Mouse (Mus musculus) hindbrain, embryonic 10.5 days (tissue): ENCODE data around the gene Rptor. TPM values are rescaled to one million over a fixed set of nuclear protein-coding genes. Genes with fewer than 3 reads are reported as not detected.

ENCODE experiments used
- DNase-seq: peaks from one replicate; pipeline ENCODE4 v3.0.0-alpha.2; 2017; ENCODE audit warnings: low spot score
- H3K27ac ChIP-seq: fragments of 300-500 bp; sonication (generic); 2 replicates; pipeline ENCODE4 v1.5.1; 2016; ENCODE audit warnings: mild to moderate bottlenecking, moderate library complexity
- H3K27me3 ChIP-seq: fragments of 300-500 bp; sonication (generic); 2 replicates; pipeline ENCODE4 v1.6.1; 2016; ENCODE audit warnings: mild to moderate bottlenecking; ENCODE audit not compliant: poor library complexity, insufficient read depth, severe bottlenecking
- H3K36me3 ChIP-seq: fragments of 300-500 bp; sonication (generic); 2 replicates; pipeline ENCODE4 v1.6.1; 2016; ENCODE audit warnings: mild to moderate bottlenecking, moderate library complexity
- H3K4me1 ChIP-seq: fragments of 300-500 bp; sonication (generic); replicated peaks from 2 replicates; pipeline ENCODE4 v1.6.1; 2016; ENCODE audit warnings: mild to moderate bottlenecking
- H3K4me3 ChIP-seq: fragments of 300-500 bp; sonication (generic); 2 replicates; pipeline ENCODE4 v1.5.1; 2016; ENCODE audit warnings: mild to moderate bottlenecking, moderate library complexity
- H3K9me3 ChIP-seq: fragments of 300-500 bp; sonication (generic); 2 replicates; pipeline ENCODE4 v1.6.1; 2016; ENCODE audit warnings: mild to moderate bottlenecking, moderate library complexity
- WGBS: fragments of 180-500 bp; shearing (Covaris S2); methylation state at CpG from one replicate; pipeline ENCODE4 v1.1.7; 2016; 5-methylcytosine and 5-hydroxymethylcytosine counted together
- polyA plus RNA-seq: library from polyadenylated mRNA; unstranded; fragments of >200 nt; fragmentation: Nextera tagmentation; extraction: Ambion mirVana; gene quantifications from 2 replicates; pipeline ENCODE4 v1.2.1, GENCODE M21; 2016

Gene Rptor
- polyA plus RNA-seq, 1 experiment from 2014 or later: 12.4 TPM

DNA sequence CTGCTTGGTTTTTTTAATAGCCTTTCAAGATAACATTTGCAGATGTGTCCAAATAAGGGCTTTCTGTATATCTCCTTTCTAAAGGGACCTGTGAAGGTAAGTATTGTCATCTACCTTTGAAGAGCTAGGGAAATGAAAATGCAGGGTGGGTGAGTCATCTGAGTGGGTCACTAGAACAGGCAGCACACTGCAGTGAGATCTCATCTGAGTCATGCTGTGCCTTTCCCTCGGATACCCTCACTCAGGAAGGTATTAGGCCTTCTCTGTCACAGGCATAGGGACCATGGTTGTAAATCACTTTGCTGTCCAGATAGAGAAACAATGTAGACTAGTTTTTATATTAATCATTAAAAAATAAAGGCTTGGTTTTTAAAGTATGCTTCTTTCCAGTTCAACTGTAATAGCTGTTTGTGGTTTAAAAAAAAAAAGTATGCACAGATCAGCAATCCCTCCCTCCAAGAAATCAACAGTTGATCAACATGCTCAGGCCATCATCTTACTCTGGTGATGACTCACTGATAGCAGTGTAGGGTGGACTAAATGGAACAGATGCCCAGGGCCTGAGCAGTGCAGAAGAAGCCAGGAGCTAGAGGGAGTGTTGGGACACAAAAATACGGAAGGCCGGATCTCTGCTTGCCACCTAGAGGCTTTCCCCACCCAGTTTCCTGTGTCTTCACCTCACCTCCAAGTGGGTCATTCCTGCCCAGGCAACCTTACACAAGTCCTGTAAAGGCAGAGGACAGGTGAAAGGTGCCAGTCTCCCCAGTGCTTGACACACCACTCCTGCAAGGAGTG lies 186.4 kb downstream of the Rptor start:
- peaks cover 27% of the 10 kb centered on the region for H3K4me1 ChIP-seq
- H3K36me3 ChIP-seq: 0 out of 2 replicates have a peak, but pooled peaks cover 15% of the 10 kb centered on the region
- no peak overlapping the region for H3K4me3 ChIP-seq
- H3K9me3 ChIP-seq: no peaks in the 10 kb centered on the region
- H3K27ac ChIP-seq: peak overlapping the region; percentile 8; the same call in 1 of the 2 replicates
- DNase-seq: no peak
- no peaks in the 10 kb centered on the region for H3K27me3 ChIP-seq
- WGBS: 75% methylated on average over 3 of the region's 3 CpGs

DNA sequence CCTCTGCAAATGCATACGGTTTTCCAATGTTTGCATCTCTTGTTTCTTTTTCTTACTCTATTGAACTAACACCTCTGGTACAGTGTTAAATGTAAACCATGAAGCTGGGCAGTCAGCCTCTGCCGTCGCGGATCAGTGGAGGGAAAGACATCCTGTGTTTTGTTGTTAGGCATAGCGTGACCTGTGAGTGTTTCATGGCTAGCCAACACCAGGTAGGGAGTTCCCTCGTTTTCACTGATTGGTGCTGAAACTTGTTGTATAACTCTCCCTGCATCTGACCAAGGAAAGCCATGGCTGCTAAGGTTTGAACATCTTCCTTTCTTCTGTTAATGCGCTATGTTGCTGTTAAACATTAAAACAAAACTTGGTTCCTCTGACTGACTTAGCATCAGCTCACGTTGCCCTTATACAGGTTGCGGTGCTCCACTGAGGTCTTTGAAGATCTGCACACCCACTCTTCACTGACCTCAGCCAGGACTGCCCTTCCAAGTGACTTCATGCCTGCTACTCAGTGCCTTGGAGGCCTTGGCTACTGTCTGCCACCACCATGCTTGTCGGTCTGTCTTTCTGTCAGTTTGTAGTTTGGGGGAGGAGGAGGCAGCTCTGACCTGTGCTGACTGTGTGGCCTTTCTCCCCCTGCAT lies 189.3 kb downstream of the Rptor start:
- no peak overlapping the region for H3K4me3 ChIP-seq
- WGBS: 85% methylated on average over 10 of the region's 10 CpGs
- H3K36me3 ChIP-seq: 0 out of 2 replicates have a peak, but pooled peaks cover 5% of the 10 kb centered on the region
- peaks cover 46% of the 10 kb centered on the region for H3K4me1 ChIP-seq
- H3K27me3 ChIP-seq: no peaks in the 10 kb centered on the region
- DNase-seq: no peak
- H3K27ac ChIP-seq: no peak overlapping the region
- no peaks in the 10 kb centered on the region for H3K9me3 ChIP-seq

DNA sequence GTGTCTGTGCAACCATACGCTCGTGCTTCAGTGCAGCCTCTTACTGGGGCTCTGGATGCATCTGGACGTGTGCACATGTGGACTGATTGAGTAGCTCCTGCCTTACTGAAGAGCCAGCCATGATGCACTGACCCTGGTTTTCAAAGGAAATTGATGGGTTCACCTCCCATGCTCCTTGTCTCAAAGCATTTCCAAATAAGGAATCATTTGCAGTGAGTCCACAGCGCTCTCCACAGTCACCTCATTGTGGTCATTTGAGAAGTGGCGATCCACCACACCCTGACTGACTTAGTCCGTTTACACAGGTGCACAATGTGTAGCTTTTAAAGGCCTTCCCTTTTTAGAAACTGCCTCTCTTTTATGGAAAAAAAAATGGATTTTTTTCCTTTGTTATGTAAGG lies 190.7 kb downstream of the Rptor start:
- H3K4me3 ChIP-seq: no peak overlapping the region
- 66% methylated on average over 6 of the region's 6 CpGs for WGBS
- peaks cover 47% of the 10 kb centered on the region for H3K4me1 ChIP-seq
- H3K9me3 ChIP-seq: no peaks in the 10 kb centered on the region
- H3K36me3 ChIP-seq: peaks cover 10% of the 10 kb centered on the region; the same call in 1 of the 2 replicates
- peak overlapping the region; percentile 31; the same call in 1 of the 2 replicates for H3K27ac ChIP-seq
- DNase-seq: no peak
- no peaks in the 10 kb centered on the region for H3K27me3 ChIP-seq

DNA sequence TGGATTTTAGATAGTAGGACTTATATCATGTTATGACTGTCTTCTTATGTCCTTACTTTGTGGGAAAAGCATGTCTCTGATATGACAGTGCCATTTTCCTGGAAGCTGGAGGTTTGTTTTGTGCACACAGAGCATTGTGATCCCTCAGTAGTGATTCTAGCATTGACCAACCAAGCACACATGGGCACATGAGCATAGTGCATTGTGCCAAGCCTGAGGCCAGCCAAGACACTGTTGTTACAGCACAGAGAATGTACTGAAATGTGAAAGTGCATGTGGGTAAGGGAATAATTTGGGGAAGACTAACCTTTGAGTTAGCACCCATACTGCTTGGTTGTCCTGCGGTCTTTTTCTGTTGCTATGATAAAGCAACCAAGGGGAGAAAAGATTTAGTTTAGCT lies 191.3 kb downstream of the Rptor start:
- peaks cover 45% of the 10 kb centered on the region for H3K4me1 ChIP-seq
- H3K27ac ChIP-seq: no peak overlapping the region
- 95% methylated on average over 1 of the region's 1 CpGs for WGBS
- DNase-seq: no peak
- H3K27me3 ChIP-seq: no peaks in the 10 kb centered on the region
- peaks cover 15% of the 10 kb centered on the region; the same call in 1 of the 2 replicates for H3K36me3 ChIP-seq
- no peaks in the 10 kb centered on the region for H3K9me3 ChIP-seq
- H3K4me3 ChIP-seq: no peak overlapping the region

DNA sequence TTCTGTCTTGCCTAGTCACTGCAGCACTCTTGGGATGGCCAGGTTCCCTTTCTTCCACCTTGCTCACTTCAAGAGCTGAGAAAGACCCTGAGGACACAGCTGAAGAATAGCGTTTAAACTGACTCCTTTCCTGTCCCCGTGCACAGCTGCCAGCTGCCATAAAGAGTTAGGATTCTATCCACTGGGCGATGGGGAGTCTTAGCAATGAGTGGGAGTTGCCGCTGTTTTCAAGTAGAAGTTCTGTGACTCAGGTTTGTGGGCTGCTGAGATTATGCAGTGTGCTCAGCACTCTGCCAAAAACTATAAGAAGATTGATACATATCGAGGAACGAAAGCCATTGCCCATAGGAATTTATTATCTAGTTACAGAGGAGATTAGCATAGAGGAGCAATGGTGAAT lies 192.0 kb downstream of the Rptor start:
- 86% methylated on average over 6 of the region's 6 CpGs for WGBS
- Histone ChIP-seq H3K4me3 (no peak overlapping the region), H3K9me3 (no peaks in the 10 kb centered on the region), H3K36me3 (peaks cover 21% of the 10 kb centered on the region; the same call in 1 of the 2 replicates), H3K27ac (no peak overlapping the region), H3K27me3 (no peaks in the 10 kb centered on the region), H3K4me1 (peaks cover 40% of the 10 kb centered on the region)
- DNase-seq: no peak

DNA sequence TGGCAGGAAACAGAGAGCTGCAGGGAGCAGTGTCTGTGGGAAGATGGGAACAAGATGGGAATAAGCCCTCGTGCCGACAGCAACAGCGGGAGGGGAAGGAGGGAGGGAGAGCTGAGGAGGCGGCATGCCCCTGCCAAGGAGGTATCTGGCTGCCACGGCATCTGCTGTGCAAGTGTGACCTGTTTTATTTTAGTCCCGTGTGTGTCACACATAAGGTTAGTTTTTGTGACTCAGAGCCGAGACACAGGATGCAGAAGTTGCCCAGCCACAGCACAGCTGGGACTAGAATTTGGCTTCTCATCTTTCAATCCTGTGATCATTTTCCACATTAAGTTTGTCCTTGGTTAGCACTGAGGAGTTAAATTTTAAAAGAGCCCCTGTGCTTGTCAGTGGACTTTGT lies 193.7 kb downstream of the Rptor start:
- Histone ChIP-seq H3K36me3 (peaks cover 30% of the 10 kb centered on the region), H3K4me3 (no peak overlapping the region), H3K27ac (0 out of 2 replicates have a peak overlapping the region, but pooled peaks have one; percentile 6), H3K27me3 (no peaks in the 10 kb centered on the region), H3K9me3 (no peaks in the 10 kb centered on the region), H3K4me1 (peaks cover 32% of the 10 kb centered on the region)
- no peak for DNase-seq
- WGBS: 70% methylated on average over 7 of the region's 7 CpGs

DNA sequence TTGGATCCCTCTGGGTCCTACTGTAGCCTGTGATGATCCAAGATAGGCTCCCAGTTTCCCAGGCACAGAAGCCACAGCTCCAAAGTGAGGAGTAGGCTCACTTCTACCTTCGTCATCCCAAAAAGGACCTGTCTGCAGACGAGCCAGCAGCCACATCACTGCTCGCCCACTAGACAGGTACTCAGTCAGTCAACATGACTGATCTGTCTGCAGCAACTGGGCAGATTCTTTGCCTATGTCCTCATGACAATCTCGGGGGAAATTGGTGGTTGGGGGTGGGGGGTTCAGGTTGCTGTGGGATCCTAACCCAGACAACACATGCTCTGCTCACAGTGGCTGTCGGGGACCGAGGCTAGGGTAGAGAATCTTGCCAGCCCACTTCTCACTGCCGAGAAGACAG lies 194.1 kb downstream of the Rptor start:
- Histone ChIP-seq H3K4me3 (no peak overlapping the region), H3K4me1 (peaks cover 37% of the 10 kb centered on the region), H3K27me3 (no peaks in the 10 kb centered on the region), H3K27ac (0 out of 2 replicates have a peak overlapping the region, but pooled peaks have one; percentile 6), H3K9me3 (no peaks in the 10 kb centered on the region), H3K36me3 (peaks cover 32% of the 10 kb centered on the region)
- WGBS: 82% methylated on average over 7 of the region's 7 CpGs
- DNase-seq: no peak

DNA sequence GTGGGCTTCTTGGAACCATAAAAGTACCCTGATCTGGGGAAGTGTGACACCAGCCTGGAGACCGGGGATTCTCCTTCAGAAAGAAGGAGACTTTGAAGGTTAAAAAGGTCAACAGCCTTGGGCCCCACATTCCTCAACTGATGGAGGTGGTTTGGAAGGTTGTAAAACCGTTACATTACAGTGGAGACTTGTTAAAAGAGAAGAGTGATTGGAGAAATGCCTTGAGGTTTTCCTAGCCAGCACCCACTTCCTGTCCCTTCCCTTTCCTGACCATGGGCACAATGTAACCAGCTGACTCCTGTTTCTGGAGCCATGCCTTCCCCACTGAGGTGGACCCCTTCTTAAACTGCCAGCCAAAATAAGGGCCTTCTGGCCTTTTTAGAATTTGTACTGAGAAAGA lies 196.8 kb downstream of the Rptor start:
- 71% methylated on average over 2 of the region's 2 CpGs for WGBS
- no peak for DNase-seq
- H3K27me3 ChIP-seq: no peaks in the 10 kb centered on the region
- H3K4me1 ChIP-seq: peaks cover 42% of the 10 kb centered on the region
- no peaks in the 10 kb centered on the region for H3K9me3 ChIP-seq
- peaks cover 42% of the 10 kb centered on the region for H3K36me3 ChIP-seq
- no peak overlapping the region for H3K27ac ChIP-seq
- no peak overlapping the region for H3K4me3 ChIP-seq

DNA sequence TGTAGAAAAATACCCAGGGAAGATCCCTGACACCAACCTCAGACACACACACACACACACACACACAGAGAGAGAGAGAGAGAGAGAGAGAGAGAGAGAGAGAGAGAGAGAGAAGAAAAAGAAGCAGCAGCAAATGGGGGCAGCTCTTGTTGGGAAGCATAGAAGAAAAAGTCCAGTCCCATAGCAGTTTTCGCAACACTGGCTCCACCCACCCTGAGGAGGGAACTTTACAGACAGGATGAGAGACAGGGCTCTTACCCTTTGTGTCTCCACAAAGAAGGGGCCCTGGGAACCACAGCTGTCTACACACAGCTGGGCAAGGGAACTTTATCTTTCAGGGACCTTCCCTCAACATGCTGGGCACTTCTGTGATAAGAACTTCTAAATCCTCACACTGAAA lies 199.2 kb downstream of the Rptor start:
- Histone ChIP-seq H3K9me3 (no peaks in the 10 kb centered on the region), H3K27ac (peak overlapping the region; percentile 57; the same call in 1 of the 2 replicates), H3K36me3 (peaks cover 57% of the 10 kb centered on the region), H3K4me1 (peaks cover 25% of the 10 kb centered on the region), H3K27me3 (no peaks in the 10 kb centered on the region), H3K4me3 (no peak overlapping the region)
- DNase-seq: no peak
- 57% methylated on average over 1 of the region's 1 CpGs for WGBS

DNA sequence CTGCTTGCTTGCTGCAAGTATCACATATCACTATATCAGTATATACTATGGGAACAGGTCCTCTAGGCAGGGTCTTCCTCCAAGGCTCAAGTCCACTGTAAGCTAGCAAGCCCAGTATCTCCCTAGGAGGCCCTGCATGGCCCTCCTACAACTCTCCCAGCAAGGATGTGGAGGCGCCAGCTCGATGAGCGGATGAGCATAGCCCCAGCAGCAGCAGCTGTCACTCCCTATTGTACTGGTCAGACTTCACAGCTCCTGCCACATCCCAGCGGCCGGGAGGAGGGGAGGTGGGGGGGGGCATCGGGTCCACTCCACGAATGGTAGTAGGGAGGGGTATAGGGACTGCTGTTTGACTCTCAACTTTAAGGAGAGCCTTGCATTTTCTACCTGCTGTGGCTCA lies 200.2 kb downstream of the Rptor start:
- peaks cover 28% of the 10 kb centered on the region for H3K4me1 ChIP-seq
- H3K27me3 ChIP-seq: no peaks in the 10 kb centered on the region
- 0 out of 2 replicates have a peak overlapping the region, but pooled peaks have one; percentile 36 for H3K27ac ChIP-seq
- no peak overlapping the region for H3K4me3 ChIP-seq
- no peaks in the 10 kb centered on the region for H3K9me3 ChIP-seq
- H3K36me3 ChIP-seq: peaks cover 68% of the 10 kb centered on the region
- 50% methylated on average over 7 of the region's 7 CpGs for WGBS
- DNase-seq: no peak

DNA sequence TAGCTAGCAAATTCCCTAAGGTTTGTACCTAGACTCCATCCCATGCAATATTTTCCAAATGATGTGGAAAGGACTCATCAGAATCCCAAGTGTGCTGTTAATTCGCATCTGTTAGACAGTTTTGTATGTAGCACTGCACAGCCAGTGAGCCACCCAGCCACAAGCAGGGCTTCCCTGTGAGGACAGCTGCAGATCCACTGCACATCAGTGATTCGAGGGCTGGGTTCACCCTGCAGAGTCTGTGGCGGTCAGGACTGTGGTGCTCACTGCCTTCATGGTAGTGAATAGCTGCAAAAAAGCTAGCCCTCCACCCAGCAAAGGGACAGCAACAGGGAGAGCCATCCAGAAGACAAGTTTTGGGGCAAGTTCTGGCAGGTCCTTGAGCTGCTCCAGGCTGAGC lies 201.7 kb downstream of the Rptor start:
- Histone ChIP-seq H3K27ac (0 out of 2 replicates have a peak overlapping the region, but pooled peaks have one; percentile 6), H3K9me3 (no peaks in the 10 kb centered on the region), H3K27me3 (no peaks in the 10 kb centered on the region), H3K4me1 (peaks cover 26% of the 10 kb centered on the region), H3K4me3 (no peak overlapping the region), H3K36me3 (peaks cover 63% of the 10 kb centered on the region)
- DNase-seq: no peak
- WGBS: 87% methylated on average over 3 of the region's 3 CpGs

DNA sequence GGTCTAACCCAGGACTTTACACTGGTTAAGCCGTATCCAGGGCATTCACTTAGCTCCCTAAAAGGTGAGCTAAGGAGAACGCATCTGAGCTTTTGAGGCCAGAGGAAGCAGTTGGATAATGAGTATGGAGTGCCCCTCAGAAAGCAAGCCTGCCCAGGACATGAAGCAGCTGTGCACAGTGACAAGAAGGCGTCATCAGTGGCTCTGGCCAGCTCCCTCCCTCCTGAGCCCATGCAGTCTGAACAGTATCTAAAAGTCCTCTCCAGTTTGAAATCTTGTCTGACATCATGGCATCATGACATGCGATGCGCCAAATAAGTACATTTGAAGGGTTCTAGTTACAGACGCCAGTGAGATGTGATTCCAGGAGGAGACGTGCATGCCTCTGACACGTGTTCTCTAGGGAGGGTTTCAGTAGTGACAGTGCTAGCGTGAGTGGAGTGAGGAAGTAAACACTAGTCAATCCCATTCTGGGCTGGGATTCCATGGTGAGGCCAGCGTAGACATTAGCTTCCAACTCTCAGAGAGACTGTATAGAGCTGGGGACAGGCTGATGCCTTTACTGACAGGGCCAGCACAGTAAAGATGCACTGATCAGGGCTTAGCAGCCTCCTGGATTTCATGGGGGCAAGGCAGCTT lies 202.5 kb downstream of the Rptor start:
- H3K36me3 ChIP-seq: peaks cover 66% of the 10 kb centered on the region

More for the DNA sequence above, 202.5 kb downstream of the Rptor start:
- H3K27ac ChIP-seq: no peak overlapping the region
- no peak for DNase-seq
- no peaks in the 10 kb centered on the region for H3K9me3 ChIP-seq
- H3K4me1 ChIP-seq: peaks cover 26% of the 10 kb centered on the region
- 94% methylated on average over 10 of the region's 10 CpGs for WGBS
- no peaks in the 10 kb centered on the region for H3K27me3 ChIP-seq
- no peak overlapping the region for H3K4me3 ChIP-seq
